Mouse (Mus musculus) mesoderm, embryonic 11.5 days (tissue): ENCODE measurements at regions not wholly inside any gene's neighbourhood (a gene's known extent, or its start where the extent isn't known, plus 50 kb on each side); places are given as distances from the start of the nearest gene placed in this dataset.

Experiments used
- DNase-seq: peaks from one replicate; pipeline ENCODE4 v3.0.0-alpha.2; 2012; ENCODE audit warnings: low read depth, low spot score

GRCm38 (mm10) chr11:23996250-23996649, 78.6 kb downstream of the A830031A19Rik start:
- no peak for DNase-seq

GRCm38 (mm10) chr11:23994160-23994559, 80.7 kb downstream of the A830031A19Rik start:
- DNase-seq: no peak

GRCm38 (mm10) chr11:23987532-23988450, 87.1 kb downstream of the A830031A19Rik start:
- no peak for DNase-seq

GRCm38 (mm10) chr11:23985231-23985630, 89.6 kb downstream of the A830031A19Rik start:
- no peak for DNase-seq

- peak; percentile 86 for DNase-seq
Measured at GRCm38 (mm10) chr11:23979332-23979731, 84.3 kb upstream of the Papolg start.

- DNase-seq: no peak
Measured at GRCm38 (mm10) chr11:23978300-23978699, 83.2 kb upstream of the Papolg start.

- no peak for DNase-seq
Measured at GRCm38 (mm10) chr11:23977096-23977495, 82.0 kb upstream of the Papolg start.

- peak; percentile 53 for DNase-seq
Measured at GRCm38 (mm10) chr11:23954323-23954722, 59.3 kb upstream of the Papolg start.

- DNase-seq: no peak
Measured at GRCm38 (mm10) chr11:23945966-23946365, 50.9 kb upstream of the Papolg start.
